Mouse (Mus musculus): ENCODE measurements around the gene Slc35f6.

GRCm38 (mm10) chr5:30643477-30644179 lies 4.1 kb upstream of the Slc35f6 start:
- TF ChIP-seq CTCF (IDR thresholded peaks at IDR 0.05; ENCODE audit: extremely low read depth, insufficient read depth, low read length) (no peak), POLR2A (IDR thresholded peaks at IDR 0.05; ENCODE audit: extremely low read depth, insufficient read depth, low read length) (no peak)

All from cortical plate, adult 2 months (tissue).